Mouse (Mus musculus): Measurements from ENCODE around the gene Pctp. TPM values are rescaled to one million over a fixed set of nuclear protein-coding genes. Genes with fewer than 3 reads are reported as not detected.
A peak's percentile ranks its signal among the peaks of the same experiment; 100 is the strongest.

The Pctp gene
- total and polyA plus RNA-seq, 3 experiments, result 6.4 to 10.2 TPM; not detected in 1

DNA sequence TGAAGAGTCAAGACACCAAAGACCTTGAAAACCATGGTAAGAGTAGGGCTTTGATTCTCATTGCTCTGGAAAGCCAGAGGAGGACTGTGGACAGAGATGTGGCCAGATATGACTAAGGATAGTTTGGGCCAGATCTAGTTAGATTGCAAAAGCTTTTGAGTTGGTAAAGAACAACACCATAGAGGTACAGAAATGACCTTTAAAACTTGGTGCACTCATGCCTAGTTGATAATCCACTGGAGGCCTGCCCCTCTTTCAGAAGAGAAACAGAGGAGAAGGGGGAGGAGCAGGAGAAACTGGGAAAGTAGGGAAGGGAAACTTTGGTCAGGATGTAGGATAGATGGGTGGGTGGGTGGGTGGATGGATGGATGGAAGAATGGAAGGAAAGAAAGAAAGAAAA lies 11.0 kb downstream of the Pctp start:
- Histone ChIP-seq H3K27ac (ENCODE audit: control insufficient read depth, low read depth, low read length) (no peak overlapping the region), H3K27me3 (ENCODE audit: control insufficient read depth in 1 of 2, insufficient read depth in 2 of 2, low read length in 2 of 2) (no peaks in the 10 kb centered on the region), H3K79me2 (ENCODE audit: control insufficient read depth, insufficient read depth, low read length, poor library complexity) (no peaks in the 10 kb centered on the region), H3K4me1 (ENCODE audit: control insufficient read depth in 1 of 2, insufficient read depth in 2 of 2, low read length in 2 of 2) (peaks cover 1 to 4% of the 10 kb centered on the region in 2 experiments; a peak in 2 of 4 replicates), H3K4me3 (ENCODE audit: control insufficient read depth in 1 of 2, insufficient read depth in 1 of 2, low read depth in 2 of 2, low read length in 2 of 2) (no peak overlapping the region), H3K9ac (ENCODE audit: control insufficient read depth, low read depth, low read length, poor library complexity, severe bottlenecking) (no peak overlapping the region), H3K9me3 (replicated peaks; ENCODE audit: insufficient read depth, low read length) (no peaks in the 10 kb centered on the region), H3K36me3 (ENCODE audit: control insufficient read depth in 1 of 2, insufficient read depth in 2 of 2, low read length in 2 of 2) (peaks cover 0 to 9% of the 10 kb centered on the region in 2 experiments; a peak in 2 of 4 replicates)
- no peak for DNase-seq (ENCODE audit: low read depth, low spot score)
- TF ChIP-seq UBTF (IDR thresholded peaks at IDR 0.05; ENCODE audit: borderline replicate concordance, insufficient read depth, low read depth, low read length) (no peak), EP300 (IDR thresholded peaks at IDR 0.05; ENCODE audit: low read depth in 1 of 2, low read length in 2 of 2) (no peak), SIN3A (IDR thresholded peaks at IDR 0.05; ENCODE audit: low read length) (no peak), ZNF384 (IDR thresholded peaks at IDR 0.05; ENCODE audit: low read depth, low read length) (no peak), MAX (IDR thresholded peaks at IDR 0.05; ENCODE audit: low read length) (no peak), E2F4 (IDR thresholded peaks at IDR 0.05; ENCODE audit: borderline replicate concordance, low read depth, low read length) (no peak), ETS1 (IDR thresholded peaks at IDR 0.05; ENCODE audit: low read depth, low read length) (no peak), RCOR1 (IDR thresholded peaks at IDR 0.05; ENCODE audit: low read depth, low read length) (no peak), MXI1 (IDR thresholded peaks at IDR 0.05; ENCODE audit: low read depth, low read length) (no peak)

DNA sequence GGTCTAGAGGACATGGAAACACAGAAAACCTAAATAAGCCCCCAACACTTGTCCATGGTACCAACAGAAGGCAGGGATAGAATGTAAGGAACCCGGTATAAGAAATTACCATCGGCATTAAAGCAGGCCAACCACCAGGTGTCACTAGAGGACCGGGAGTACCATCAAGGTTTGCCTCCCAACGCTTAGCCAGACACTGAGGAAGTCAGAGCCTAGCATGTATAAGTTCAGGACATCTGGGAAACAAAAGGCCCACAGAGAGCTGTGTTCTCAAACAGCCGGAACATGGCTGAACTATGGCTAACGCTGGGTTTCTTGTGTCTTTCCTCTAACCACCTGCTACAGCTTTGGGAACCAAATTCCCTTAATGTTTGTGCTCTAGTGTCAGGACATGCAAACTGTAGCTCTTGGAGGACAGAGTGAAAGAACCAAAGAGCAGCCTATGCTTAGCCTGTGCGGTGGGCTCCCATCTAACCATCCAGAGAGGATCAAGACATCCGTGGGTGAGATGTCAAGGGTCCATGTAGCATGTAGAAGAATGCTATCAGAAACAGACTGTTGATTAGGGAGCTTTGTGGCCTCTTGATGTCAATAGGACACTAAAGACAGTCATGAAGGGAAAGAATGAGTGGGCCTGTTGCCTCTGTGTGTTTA lies 13.6 kb downstream of the Pctp start:
- no peak for TF ChIP-seq E2F4 (IDR thresholded peaks at IDR 0.05; ENCODE audit: borderline replicate concordance, low read depth, low read length)
- no peak for TF ChIP-seq MYC (IDR thresholded peaks at IDR 0.05; ENCODE audit: low read depth, low read length)
- no peak for TF ChIP-seq KAT2A (conservative IDR thresholded peaks at IDR 0.05; ENCODE audit: low read depth, low read length)
- TF ChIP-seq ELF1 (IDR thresholded peaks at IDR 0.05; ENCODE audit: low read depth, low read length), result 0 out of 2 replicates have a peak, but pooled peaks have one; percentile 7
- no peak for TF ChIP-seq TAL1 (IDR thresholded peaks at IDR 0.05; ENCODE audit: low read length)
- no peak for TF ChIP-seq SIN3A (IDR thresholded peaks at IDR 0.05; ENCODE audit: low read length)
- TF ChIP-seq MAX (IDR thresholded peaks at IDR 0.05; ENCODE audit: low read length), result no peak
- TF ChIP-seq CTCF (IDR thresholded peaks at IDR 0.05 in 2 of 3, conservative IDR thresholded peaks at IDR 0.05 in 1 of 3; ENCODE audit: control insufficient read depth in 1 of 3, insufficient read depth in 1 of 3, low read depth in 2 of 3, low read length in 3 of 3, poor library complexity in 1 of 3, severe bottlenecking in 1 of 3), result peak; percentile 60 to 75 (median 66)
- TF ChIP-seq SMC3 (IDR thresholded peaks at IDR 0.05; ENCODE audit: low read depth, low read length), result peak; percentile 76
- TF ChIP-seq RCOR1 (IDR thresholded peaks at IDR 0.05; ENCODE audit: low read depth, low read length), result no peak
- TF ChIP-seq ZC3H11A (IDR thresholded peaks at IDR 0.05; ENCODE audit: low read depth, low read length), result peak; percentile 78
- peak; percentile 88 for TF ChIP-seq ZNF384 (IDR thresholded peaks at IDR 0.05; ENCODE audit: low read depth, low read length)
- peak; percentile 77 for TF ChIP-seq RAD21 (IDR thresholded peaks at IDR 0.05; ENCODE audit: low read depth, low read length)
- no peak for TF ChIP-seq ETS1 (IDR thresholded peaks at IDR 0.05; ENCODE audit: low read depth, low read length)
- TF ChIP-seq POLR2AphosphoS2 (IDR thresholded peaks at IDR 0.05; ENCODE audit: low read length), result no peak
- no peaks in the 10 kb centered on the region for H3K9me3 ChIP-seq (replicated peaks; ENCODE audit: insufficient read depth, low read length)
- H3K27ac ChIP-seq (ENCODE audit: control insufficient read depth, low read depth, low read length), result no peak overlapping the region
- no peak overlapping the region for H3K4me3 ChIP-seq (ENCODE audit: control insufficient read depth in 1 of 2, insufficient read depth in 1 of 2, low read depth in 2 of 2, low read length in 2 of 2)
- H3K9ac ChIP-seq (ENCODE audit: control insufficient read depth, low read depth, low read length, poor library complexity, severe bottlenecking), result peak overlapping the region; percentile 45; the same call in 1 of the 2 replicates
- peaks cover 12 to 25% of the 10 kb centered on the region in 2 experiments for H3K4me1 ChIP-seq (ENCODE audit: control insufficient read depth in 1 of 2, insufficient read depth in 2 of 2, low read length in 2 of 2)
- DNase-seq (ENCODE audit: low read depth, low spot score), result peak; percentile 90
- peaks cover 0 to 26% of the 10 kb centered on the region in 2 experiments; a peak in 2 of 4 replicates for H3K36me3 ChIP-seq (ENCODE audit: control insufficient read depth in 1 of 2, insufficient read depth in 2 of 2, low read length in 2 of 2)
- no peaks in the 10 kb centered on the region for H3K79me2 ChIP-seq (ENCODE audit: control insufficient read depth, insufficient read depth, low read length, poor library complexity)
- no peaks in the 10 kb centered on the region for H3K27me3 ChIP-seq (ENCODE audit: control insufficient read depth in 1 of 2, insufficient read depth in 2 of 2, low read length in 2 of 2)
